Mouse (Mus musculus): ENCODE measurements around the gene Cbfa2t2.

The Cbfa2t2 gene

GRCm38 (mm10) chr2:154425522-154425921 lies 10.8 kb upstream of the Cbfa2t2 start:
- no peak for DNase-seq (ENCODE audit: low spot score in 2 of 2)

- no peak for DNase-seq (ENCODE audit: low spot score in 2 of 2)
Measured at GRCm38 (mm10) chr2:154426188-154426904, 9.9 kb upstream of the Cbfa2t2 start.

- DNase-seq (ENCODE audit: low spot score in 2 of 2), result no peak
Measured at GRCm38 (mm10) chr2:154426905-154427852, 9.1 kb upstream of the Cbfa2t2 start.

- DNase-seq (ENCODE audit: low spot score in 2 of 2), result peak; percentile 15 to 23
Measured at GRCm38 (mm10) chr2:154427853-154428360, 8.4 kb upstream of the Cbfa2t2 start.

GRCm38 (mm10) chr2:154430566-154430965 lies 5.7 kb upstream of the Cbfa2t2 start:
- no peak for DNase-seq (ENCODE audit: low spot score in 2 of 2)

GRCm38 (mm10) chr2:154432696-154433095 lies 3.6 kb upstream of the Cbfa2t2 start:
- DNase-seq (ENCODE audit: low spot score in 2 of 2), result no peak

- DNase-seq (ENCODE audit: low spot score in 2 of 2), result no peak
Measured at GRCm38 (mm10) chr2:154433391-154433790, 2.9 kb upstream of the Cbfa2t2 start.

GRCm38 (mm10) chr2:154434690-154435089 lies 1.6 kb upstream of the Cbfa2t2 start:
- no peak for DNase-seq (ENCODE audit: low spot score in 2 of 2)

- peak; percentile 95 to 98 for DNase-seq (ENCODE audit: low spot score in 2 of 2)
Measured at GRCm38 (mm10) chr2:154436076-154436457, 214 bp upstream of the Cbfa2t2 start.

GRCm38 (mm10) chr2:154437191-154437527 lies 878 bp downstream of the Cbfa2t2 start:
- DNase-seq (ENCODE audit: low spot score in 2 of 2), result no peak

GRCm38 (mm10) chr2:154440453-154440852 lies 4.2 kb downstream of the Cbfa2t2 start:
- DNase-seq (ENCODE audit: low spot score in 2 of 2), result no peak

- no peak for DNase-seq (ENCODE audit: low spot score in 2 of 2)
Measured at GRCm38 (mm10) chr2:154447821-154448220, 11.5 kb downstream of the Cbfa2t2 start.

- DNase-seq (ENCODE audit: low spot score in 2 of 2), result no peak
Measured at GRCm38 (mm10) chr2:154448633-154449032, 12.4 kb downstream of the Cbfa2t2 start.

GRCm38 (mm10) chr2:154452951-154453350 lies 16.7 kb downstream of the Cbfa2t2 start:
- no peak for DNase-seq (ENCODE audit: low spot score in 2 of 2)

- DNase-seq (ENCODE audit: low spot score in 2 of 2), result no peak
Measured at GRCm38 (mm10) chr2:154454099-154454498, 17.8 kb downstream of the Cbfa2t2 start.

- no peak for DNase-seq (ENCODE audit: low spot score in 2 of 2)
Measured at GRCm38 (mm10) chr2:154454605-154455004, 18.3 kb downstream of the Cbfa2t2 start.

GRCm38 (mm10) chr2:154455776-154456175 lies 19.5 kb downstream of the Cbfa2t2 start:
- DNase-seq (ENCODE audit: low spot score in 2 of 2), result peak in 1 of 2 experiments; percentile 17

- no peak for DNase-seq (ENCODE audit: low spot score in 2 of 2)
Measured at GRCm38 (mm10) chr2:154456621-154457020, 20.3 kb downstream of the Cbfa2t2 start.

GRCm38 (mm10) chr2:154459262-154459661 lies 23.0 kb downstream of the Cbfa2t2 start:
- DNase-seq (ENCODE audit: low spot score in 2 of 2), result no peak

- peak; percentile 32 to 42 for DNase-seq (ENCODE audit: low spot score in 2 of 2)
Measured at GRCm38 (mm10) chr2:154459851-154460250, 23.6 kb downstream of the Cbfa2t2 start.

- DNase-seq (ENCODE audit: low spot score in 2 of 2), result peak in 1 of 2 experiments; percentile 10
Measured at GRCm38 (mm10) chr2:154463621-154464198, 27.4 kb downstream of the Cbfa2t2 start.

GRCm38 (mm10) chr2:154465914-154466335 lies 29.6 kb downstream of the Cbfa2t2 start:
- DNase-seq (ENCODE audit: low spot score in 2 of 2), result no peak
